Mouse (Mus musculus) small intestine, adult 2 months (tissue): Measurements from ENCODE around the gene Sphk1.

ENCODE experiments used
- CTCF ChIP-seq: fragments of 200-500 bp; IDR thresholded peaks from 2 replicates; pipeline ENCODE4 v1.5.1; 2012; ENCODE audit warnings: low read depth, mild to moderate bottlenecking, control low read depth, inconsistent platforms, low read length, moderate library complexity, mixed read lengths; ENCODE audit not compliant: insufficient replicate concordance, insufficient read length; ENCODE audit errors: extremely low read depth
- POLR2A ChIP-seq: fragments of 200-500 bp; IDR thresholded peaks from 2 replicates; pipeline ENCODE4 v1.6.1; 2012; ENCODE audit warnings: low read depth, mild to moderate bottlenecking, control low read depth, inconsistent platforms, low read length, moderate library complexity

- TF ChIP-seq POLR2A (no peak), CTCF (no peak)
Measured at GRCm38 (mm10) chr11:116530187-116531147, at the start of gene Sphk1.
